ENCODE assay signal across 22 mouse cellular contexts in the genomic region with DNA sequence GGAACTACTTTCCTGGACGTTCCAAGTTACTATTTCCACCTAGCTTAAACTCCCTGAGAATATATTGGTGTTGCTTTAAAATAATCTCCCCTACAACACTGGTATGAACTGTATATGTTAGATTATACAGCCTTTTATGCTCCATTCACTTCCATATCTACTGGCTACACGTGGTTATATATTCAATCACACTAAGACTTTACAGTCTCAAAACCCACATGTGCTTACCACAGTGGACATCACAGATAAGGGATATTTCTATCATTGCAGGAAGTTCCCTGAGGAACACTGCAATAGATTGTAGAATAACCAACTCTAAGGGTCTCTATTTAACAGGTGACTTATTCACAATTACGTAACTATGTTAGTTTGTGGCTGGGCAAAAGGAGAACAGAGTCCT. TPM values are rescaled to one million over a fixed set of nuclear protein-coding genes. Genes with fewer than 3 reads are reported as not detected.
A peak's percentile ranks its signal among the peaks of the same experiment; 100 is the strongest.
DNase-seq lines count a peak whose midpoint lies in the region; ATAC-seq lines count a peak whose summit lies in the region.
"Had no signal": no experiment of that assay in that cellular context is flagged by ENCODE, and none has a peak within 500 bp of the region (broad histone marks: within the 10 kb centered on the region; RNA-seq: fewer than 3 reads in every experiment).

No protein-coding gene starts in this region.

- no peaks in the 10 kb centered on the region for H3K27me3 ChIP-seq in liver, embryonic 13.5 days
- H3K27me3 ChIP-seq: embryonic facial prominence, embryonic 12.5 days; forebrain, embryonic 13.5 days; hindbrain, embryonic 15.5 days; limb, embryonic 15.5 days; neural tube, embryonic 15.5 days had no signal

- H3K9ac ChIP-seq in liver, embryonic 13.5 days = peak overlapping the region; percentile 33; the same call in 1 of the 2 replicates
- H3K9ac ChIP-seq: embryonic facial prominence, embryonic 12.5 days; forebrain, embryonic 13.5 days; hindbrain, embryonic 15.5 days; limb, embryonic 15.5 days; neural tube, embryonic 15.5 days had no signal

- 29% methylated on average over 3 of the region's 3 CpGs for WGBS in liver, embryonic 13.5 days (ENCODE audit: insufficient replicate concordance)

- H3K4me2 ChIP-seq in liver, embryonic 13.5 days = no peak overlapping the region
- H3K4me2 ChIP-seq: embryonic facial prominence, embryonic 12.5 days; forebrain, embryonic 13.5 days; hindbrain, embryonic 15.5 days; limb, embryonic 15.5 days; midbrain, embryonic 11.5 days; neural tube, embryonic 15.5 days had no signal

- no peaks in the 10 kb centered on the region for H3K9me3 ChIP-seq in liver, embryonic 13.5 days (replicated peaks)
- H3K9me3 ChIP-seq: embryonic facial prominence, embryonic 12.5 days; forebrain, embryonic 13.5 days; heart, embryonic 10.5 days; hindbrain, embryonic 15.5 days; limb, embryonic 15.5 days; neural tube, embryonic 15.5 days had no signal

- H3K36me3 ChIP-seq in liver, embryonic 13.5 days = peaks cover 55% of the 10 kb centered on the region
- H3K36me3 ChIP-seq: embryonic facial prominence, embryonic 12.5 days; heart, embryonic 10.5 days; hindbrain, embryonic 15.5 days; limb, embryonic 15.5 days; neural tube, embryonic 15.5 days had no signal

- no peak overlapping the region for H3K4me3 ChIP-seq in liver, embryonic 13.5 days (replicated peaks)
- H3K4me3 ChIP-seq: embryonic facial prominence, embryonic 12.5 days; erythroblast, embryonic 14.5 days; forebrain, embryonic 13.5 days; gastrocnemius, adult 2 months; heart, embryonic 10.5 days; hindbrain, embryonic 15.5 days; limb, embryonic 15.5 days; neural tube, embryonic 15.5 days had no signal

- peak overlapping the region; percentile 71 for H3K27ac ChIP-seq in liver, embryonic 13.5 days
- H3K27ac ChIP-seq: embryonic facial prominence, embryonic 12.5 days; forebrain, embryonic 13.5 days; gastrocnemius, adult 2 months; heart, embryonic 10.5 days; hindbrain, embryonic 15.5 days; limb, embryonic 15.5 days; neural tube, embryonic 15.5 days had no signal

- H3K4me1 ChIP-seq in liver, embryonic 13.5 days (replicated peaks) = peaks cover 67% of the 10 kb centered on the region
- H3K4me1 ChIP-seq: embryonic facial prominence, embryonic 12.5 days; forebrain, embryonic 13.5 days; neural tube, embryonic 15.5 days had no signal

- ATAC-seq in liver, embryonic 13.5 days (ENCODE audit: low read depth) = peak; percentile 61
- ATAC-seq in megakaryocyte progenitor cell, adult 5-6 weeks (replicated peaks; ENCODE audit: poor library complexity) = peak; percentile 56
- ATAC-seq: activated CD4-positive, CD25-positive, alpha-beta regulatory T cell, adult 4 months; forebrain, embryonic 13.5 days had no signal

- DNase-seq in kidney, adult 9 months = peak; percentile 49
- DNase-seq in kidney, postnatal 4 days = no peak
- DNase-seq in MEL-GATA-1-ER (ENCODE audit: extremely low read depth, low read depth) = peak; percentile 78
- DNase-seq in liver, embryonic 13.5 days = no peak
- DNase-seq in adrenal gland, adult (ENCODE audit: inconsistent age in 2 of 2, low spot score in 1 of 2) = no peak
- DNase-seq in right cerebral cortex, postnatal 10 days (ENCODE audit: low spot score in 2 of 2) = no peak
- DNase-seq: adrenal gland, postnatal 10 days; cerebellum, adult 18-20 months; cerebellum, postnatal 14 days; gastrocnemius, adult 2 months; lung, postnatal 4 days; thymus, adult 18-20 months had no signal

RNA-seq across cellular contexts. Expression of gene Ell2, which starts 40.7 kb away (rescaled TPM):
- 38.2 and 49.6 TPM in 2 replicates for polyA plus RNA-seq in liver, embryonic 13.5 days (2015; fragmentation: Nextera tagmentation; extraction: Ambion mirVana)
- 10.6 and 13.6 TPM in 2 replicates for total RNA-seq in megakaryocyte progenitor cell, adult 5-6 weeks (2015)
- total RNA-seq in megakaryocyte progenitor cell, adult 5-6 weeks (2017) = 6.8 and 11.8 TPM in 2 replicates

Comparison
In these comparisons a context has a peak if more than half of its experiments do, and no peak if none do; other contexts are left out.
1. DNase-seq: peak in kidney, adult 9 months (single experiment) and MEL-GATA-1-ER (single experiment); none in kidney, postnatal 4 days (0 of 2), liver, embryonic 13.5 days (single experiment), adrenal gland, adult (0 of 2) and right cerebral cortex, postnatal 10 days (0 of 2).